Mouse (Mus musculus) testis, adult 2 months (tissue): ENCODE measurements around the gene Tatdn2.

Source experiments
- CTCF ChIP-seq: fragments of 200-500 bp; IDR thresholded peaks from 2 replicates; pipeline ENCODE4 v1.5.1; 2012; ENCODE audit warnings: low read depth, mild to moderate bottlenecking, inconsistent platforms, low read length, moderate library complexity; ENCODE audit not compliant: control insufficient read depth, insufficient read depth, insufficient replicate concordance
- POLR2A ChIP-seq: fragments of 200-500 bp; IDR thresholded peaks from 2 replicates; pipeline ENCODE4 v1.6.1; 2012; ENCODE audit warnings: low read depth, mild to moderate bottlenecking, inconsistent platforms, low read length, moderate library complexity; ENCODE audit not compliant: control insufficient read depth

DNA sequence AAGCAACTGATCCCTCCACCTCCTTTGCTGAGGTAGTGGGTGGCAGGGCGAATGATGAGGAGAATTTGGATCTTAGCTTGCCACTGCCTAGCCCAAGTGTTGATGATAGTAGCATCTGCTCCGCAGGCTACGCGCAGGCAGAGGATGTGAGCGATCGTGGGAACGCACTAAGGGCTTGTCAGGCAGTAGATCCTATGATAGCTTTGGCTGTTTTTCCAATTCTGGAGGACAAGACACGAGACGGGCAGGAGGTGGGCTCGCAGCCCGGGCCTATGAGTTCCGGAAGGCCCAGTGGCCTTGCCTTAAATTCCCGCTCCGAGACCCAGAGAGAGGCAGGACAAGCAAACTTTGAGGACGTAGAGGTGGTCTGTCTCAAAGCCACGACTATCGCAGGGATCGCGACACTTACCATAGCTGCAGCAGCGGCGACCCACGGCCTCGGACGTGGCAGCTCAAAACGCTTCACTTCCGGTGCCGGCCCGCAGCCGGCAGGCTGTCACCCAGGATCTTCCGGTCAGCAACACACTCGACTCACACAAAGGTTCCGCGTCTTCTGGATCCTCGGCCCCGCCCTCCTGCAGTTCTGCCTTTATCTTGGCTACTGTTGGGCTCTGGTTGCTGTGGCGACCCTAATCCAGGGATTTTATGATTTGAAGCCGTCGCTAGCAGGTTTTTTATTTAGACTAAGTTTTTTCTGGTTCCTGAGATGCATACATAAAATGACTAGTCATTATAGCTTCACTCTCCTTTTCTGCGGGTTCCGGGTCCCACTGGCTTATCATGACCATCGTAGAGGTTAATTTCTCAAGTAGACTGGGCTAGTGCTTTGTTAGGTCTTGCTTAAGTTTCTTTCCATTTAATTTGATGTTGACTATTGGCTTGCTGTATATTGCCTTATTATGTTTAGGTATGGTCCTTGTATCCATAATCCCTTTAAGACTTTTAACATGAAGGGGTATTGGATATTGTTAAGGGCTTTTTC lies 43.7 kb downstream of the Tatdn2 start, which contains the start of gene Sec13:
- no peak for TF ChIP-seq CTCF
- TF ChIP-seq POLR2A = peak; percentile 77
